Mouse (Mus musculus) frontal cortex, adult (tissue): ENCODE results near the gene Pln.
A peak's percentile ranks its signal among the peaks of the same experiment; 100 is the strongest.

Source experiments
- ATAC-seq: cut with Nextera tagmentation; 2 replicates; pipeline ENCODE4 v1.9.2; 2017; ENCODE audit warnings: mild to moderate bottlenecking, moderate library complexity, mixed read lengths; ENCODE audit not compliant: low TSS enrichment

Pln gene

DNA sequence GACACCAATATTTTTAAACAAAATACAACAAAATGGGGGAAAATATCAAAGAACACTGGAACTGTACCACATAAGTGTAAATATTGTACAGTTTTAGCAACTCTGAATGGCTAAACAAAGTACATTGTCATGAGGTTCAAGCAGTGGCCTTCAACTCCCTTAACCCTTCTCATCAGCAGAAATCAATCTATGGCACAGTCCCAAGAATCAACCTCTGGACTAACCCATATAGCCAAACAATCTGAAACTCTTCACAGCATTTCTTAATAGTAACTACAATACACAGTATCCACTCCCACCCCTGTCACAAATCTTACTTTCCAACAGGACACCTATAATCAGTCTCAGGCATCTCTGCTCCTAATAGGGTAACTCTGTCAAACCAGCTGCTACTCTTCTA lies 26.8 kb downstream of the Pln start:
- ATAC-seq: no peak

- ATAC-seq: peak; percentile 95
Measured at GRCm38 (mm10) chr10:53367265-53367664, 29.8 kb downstream of the Pln start.

- ATAC-seq: no peak
Measured at GRCm38 (mm10) chr10:53373885-53374578, 36.6 kb downstream of the Pln start.

GRCm38 (mm10) chr10:53377096-53377495 lies 39.6 kb downstream of the Pln start:
- ATAC-seq: no peak

DNA sequence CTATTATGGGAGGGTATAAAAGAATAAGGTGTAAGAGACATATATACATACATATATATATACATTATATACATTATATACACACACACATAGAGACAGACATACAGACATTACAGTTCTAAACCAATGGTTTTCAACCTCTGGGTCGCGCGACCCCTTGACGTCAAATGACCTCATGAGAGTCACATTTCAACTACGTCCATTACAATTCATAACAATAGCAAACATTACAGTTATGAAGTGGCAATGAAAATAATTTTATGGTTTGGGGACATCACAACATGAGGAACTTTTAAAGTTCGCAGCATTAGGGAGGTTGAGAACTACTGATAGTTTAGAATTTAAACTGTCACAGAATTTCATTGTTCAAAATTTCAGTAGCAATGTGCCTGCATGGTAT lies 40.8 kb downstream of the Pln start:
- ATAC-seq: no peak

DNA sequence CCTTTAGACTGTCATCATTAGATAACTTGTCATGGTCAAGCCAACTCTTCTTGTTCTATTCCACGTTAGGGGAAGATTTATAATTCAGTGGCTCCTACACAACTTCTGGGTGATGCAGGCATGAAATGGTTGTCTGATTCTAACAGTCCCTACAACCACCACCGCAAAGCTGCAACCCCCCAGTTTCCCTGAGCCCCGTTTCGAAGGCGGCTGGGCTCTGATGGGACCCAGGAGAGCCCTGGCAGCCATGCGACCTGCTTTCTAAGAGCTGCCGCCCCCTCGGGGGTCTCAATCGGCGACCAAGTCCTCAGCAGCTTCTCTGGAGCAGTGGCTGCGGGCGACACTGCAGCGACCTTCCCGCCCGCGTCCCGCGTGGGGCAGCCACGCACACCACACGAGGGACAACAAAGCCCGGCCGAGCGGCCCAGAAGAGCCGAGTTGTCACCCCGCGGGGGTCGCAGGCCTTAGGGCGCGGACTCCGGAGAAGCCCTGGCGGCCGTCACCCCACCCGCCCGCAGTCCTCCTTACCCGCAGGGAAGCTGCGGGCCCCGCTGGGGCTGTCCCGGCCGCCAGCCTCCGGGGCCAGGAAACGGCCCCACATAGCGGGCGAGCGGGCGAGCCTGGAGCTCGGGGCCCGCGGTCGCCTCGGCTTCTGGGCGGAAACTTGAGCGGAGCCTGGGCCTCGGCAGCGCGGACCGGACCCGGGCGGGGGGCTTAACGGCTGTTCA lies 41.7 kb downstream of the Pln start:
- peak; percentile 60 for ATAC-seq

- peak; percentile 84 for ATAC-seq
Measured at GRCm38 (mm10) chr10:53379709-53380106, 42.2 kb downstream of the Pln start, which contains the start of gene Cep85l. TSS of gene Cep85l (minus strand) at chr10:53379947.

- no peak for ATAC-seq
Measured at GRCm38 (mm10) chr10:53382696-53383365, 45.4 kb downstream of the Pln start.

DNA sequence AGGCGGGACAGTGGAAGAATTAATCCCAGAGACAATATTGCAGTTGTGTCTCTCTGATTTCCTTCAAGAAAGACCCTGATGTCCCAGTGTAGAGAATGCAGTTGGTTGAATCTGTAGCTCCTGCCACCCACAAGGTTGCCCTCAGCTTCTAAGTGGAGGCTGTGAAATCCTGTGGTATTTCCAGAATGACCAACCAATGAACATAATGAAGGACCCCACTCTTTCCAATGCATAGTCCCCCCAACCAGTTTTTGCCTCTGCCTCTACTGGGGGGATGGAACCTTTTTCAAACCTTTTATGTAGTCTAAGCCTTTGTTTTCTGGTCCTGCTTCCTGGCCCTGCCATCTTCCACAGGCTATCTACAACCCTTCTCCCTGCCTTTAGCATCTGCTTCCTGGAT lies 47.4 kb downstream of the Pln start:
- ATAC-seq: no peak

GRCm38 (mm10) chr10:53385438-53385837 lies 48.0 kb downstream of the Pln start:
- no peak for ATAC-seq

DNA sequence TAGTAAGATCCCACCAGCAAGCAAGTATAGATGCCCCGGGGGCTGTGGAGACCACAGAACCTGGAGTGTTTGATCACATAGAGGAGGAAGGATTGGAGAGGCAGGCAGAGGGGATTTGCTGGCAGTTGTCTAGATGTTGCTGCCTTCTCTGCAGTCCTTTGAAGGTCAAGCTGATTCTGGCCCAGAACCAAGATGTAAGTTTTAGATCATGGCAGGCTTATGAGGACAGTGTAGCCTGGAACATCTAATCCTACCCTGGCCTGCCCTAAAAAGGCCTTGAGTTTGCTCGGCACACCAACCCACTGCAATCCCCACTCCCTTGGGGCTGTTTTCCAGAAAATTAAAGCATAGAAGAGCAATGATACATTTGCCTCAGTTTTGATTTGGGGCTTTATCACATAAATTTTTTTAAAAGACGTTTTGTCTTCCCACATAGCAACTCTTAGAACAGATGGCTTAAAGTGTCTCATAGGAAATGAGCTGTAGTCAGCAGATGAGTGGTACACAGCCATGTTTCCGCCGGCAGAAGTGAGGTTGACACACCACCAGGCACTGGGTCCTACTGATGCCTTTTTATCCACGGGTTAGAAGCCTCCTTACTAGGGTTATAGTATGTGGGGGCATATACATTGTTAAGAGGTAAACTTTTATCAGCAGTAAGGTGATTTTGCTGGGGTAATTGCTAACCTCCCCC lies 50.9 kb downstream of the Pln start:
- peak; percentile 95 for ATAC-seq

- no peak for ATAC-seq
Measured at GRCm38 (mm10) chr10:53394923-53395629, 57.6 kb downstream of the Pln start.
